Mouse (Mus musculus): Measurements from ENCODE around the gene Eif4e1b.

GRCm38 (mm10) chr13:54808067-54808466 lies 24.3 kb downstream of the Eif4e1b start:
- TF ChIP-seq CTCF (IDR thresholded peaks at IDR 0.05; ENCODE audit: borderline replicate concordance, control insufficient read depth, extremely low read depth, insufficient read depth, low read length, poor library complexity) (no peak), POLR2A (IDR thresholded peaks at IDR 0.05; ENCODE audit: control insufficient read depth, extremely low read depth, insufficient read depth, low read length, poor library complexity) (no peak)
